Mouse (Mus musculus) thymus, adult 2 months (tissue): ENCODE results near the gene Mapre3. TPM values are rescaled to one million over a fixed set of nuclear protein-coding genes. Genes with fewer than 3 reads are reported as not detected.

ENCODE experiments used
- DNase-seq: peaks from one replicate; pipeline ENCODE4 v3.0.0; 2021
- H3K27ac ChIP-seq: fragments of 200-500 bp; 2 replicates; pipeline ENCODE4 v1.5.1; 2012; ENCODE audit warnings: low read length, control low read depth; ENCODE audit not compliant: control insufficient read depth, insufficient read depth
- H3K27me3 ChIP-seq: fragments of 200-500 bp; 2 replicates; pipeline ENCODE4 v1.6.1; 2012; ENCODE audit warnings: mild to moderate bottlenecking, low read length, moderate library complexity, mixed read lengths; ENCODE audit not compliant: control insufficient read depth, insufficient read depth
- H3K36me3 ChIP-seq: fragments of 200-500 bp; 2 replicates; pipeline ENCODE4 v1.6.1; 2012; ENCODE audit warnings: mild to moderate bottlenecking, low read length, moderate library complexity; ENCODE audit not compliant: control insufficient read depth, insufficient read depth
- H3K4me1 ChIP-seq: fragments of 200-500 bp; replicated peaks from 2 replicates; pipeline ENCODE4 v1.6.1; 2012; ENCODE audit warnings: low read length; ENCODE audit not compliant: control insufficient read depth, insufficient read depth
- H3K4me3 ChIP-seq: fragments of 200-500 bp; 2 replicates; pipeline ENCODE4 v1.5.1; 2012; ENCODE audit warnings: mild to moderate bottlenecking, low read length, control low read depth, moderate library complexity; ENCODE audit not compliant: control insufficient read depth, insufficient read depth
- CTCF ChIP-seq: fragments of 200-500 bp; IDR thresholded peaks from 2 replicates; pipeline ENCODE4 v1.5.1; 2012; ENCODE audit warnings: mild to moderate bottlenecking, control low read depth, low read length, moderate library complexity, borderline replicate concordance; ENCODE audit not compliant: control insufficient read depth, poor library complexity, insufficient read depth; ENCODE audit errors: extremely low read depth
- POLR2A ChIP-seq: fragments of 200-500 bp; IDR thresholded peaks from 2 replicates; pipeline ENCODE4 v1.6.1; 2012; ENCODE audit warnings: mild to moderate bottlenecking, low read length, control low read depth, moderate library complexity; ENCODE audit not compliant: control insufficient read depth, poor library complexity, insufficient read depth; ENCODE audit errors: extremely low read depth
- WGBS: fragments of 180-500 bp; shearing (Covaris S2); methylation state at CpG from one replicate; pipeline ENCODE4 v1.1.7; 2018; 5-methylcytosine and 5-hydroxymethylcytosine counted together
- polyA plus RNA-seq: library from polyadenylated mRNA; depleted of rRNA; stranded (reverse); fragments of >200 nt; gene quantifications from 2 replicates; pipeline ENCODE4 v1.2.3, GENCODE M21; 2012

Mapre3 gene
- polyA plus RNA-seq, 1 experiment, result 16.6 TPM

DNA sequence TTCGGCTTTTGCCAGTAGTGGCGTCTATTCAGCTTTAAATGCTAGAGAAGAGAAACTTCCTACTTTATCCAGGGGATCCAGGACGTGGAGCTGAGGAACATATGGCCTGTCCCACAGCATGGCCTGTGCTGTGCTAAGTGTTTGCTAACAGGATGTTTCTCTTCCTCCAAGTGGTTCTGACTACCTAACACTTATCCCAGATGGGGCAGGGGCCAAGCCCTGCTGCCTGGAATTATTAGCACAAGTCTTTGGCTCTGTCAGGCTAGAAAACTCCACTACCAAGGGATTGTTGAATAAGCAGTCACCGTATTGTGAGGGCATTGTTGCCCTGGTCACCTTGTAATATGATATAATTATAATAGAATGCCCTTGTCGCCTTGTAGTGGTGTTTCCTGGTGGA, 8.2 kb downstream of the Mapre3 start:
- DNase-seq, result no peak
- no peak overlapping the region for H3K4me3 ChIP-seq
- no peaks in the 10 kb centered on the region for H3K4me1 ChIP-seq
- no peaks in the 10 kb centered on the region for H3K36me3 ChIP-seq
- TF ChIP-seq POLR2A, result no peak
- no peak for TF ChIP-seq CTCF
- H3K27me3 ChIP-seq, result no peaks in the 10 kb centered on the region
- no peak overlapping the region for H3K27ac ChIP-seq
- WGBS, result 96% methylated on average over 5 of the region's 5 CpGs

DNA sequence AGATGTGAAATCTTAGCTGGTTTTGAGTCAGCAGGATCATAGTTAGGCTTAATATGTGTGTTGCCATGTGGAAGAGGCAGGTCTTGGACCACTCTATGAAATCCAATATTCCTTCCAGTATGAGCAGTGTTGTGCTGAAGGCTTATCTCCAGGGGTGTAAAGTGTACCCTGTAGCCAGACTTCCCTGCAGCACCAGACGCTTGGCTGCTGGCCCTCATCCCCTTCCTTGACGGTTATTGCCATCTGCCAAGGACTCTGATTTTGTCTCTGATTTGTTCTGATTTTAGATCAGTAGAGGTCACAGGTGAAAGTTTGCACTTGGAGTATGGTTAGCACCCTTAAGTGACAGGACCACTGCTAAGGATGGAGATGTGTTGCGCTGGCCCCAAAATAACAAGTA, 8.7 kb downstream of the Mapre3 start:
- no peak for DNase-seq
- Histone ChIP-seq H3K27ac (no peak overlapping the region), H3K4me1 (no peaks in the 10 kb centered on the region), H3K36me3 (no peaks in the 10 kb centered on the region), H3K4me3 (no peak overlapping the region), H3K27me3 (no peaks in the 10 kb centered on the region)
- TF ChIP-seq CTCF, result no peak
- no peak for TF ChIP-seq POLR2A
- 89% methylated on average over 3 of the region's 3 CpGs for whole genome bisulfite sequencing

DNA sequence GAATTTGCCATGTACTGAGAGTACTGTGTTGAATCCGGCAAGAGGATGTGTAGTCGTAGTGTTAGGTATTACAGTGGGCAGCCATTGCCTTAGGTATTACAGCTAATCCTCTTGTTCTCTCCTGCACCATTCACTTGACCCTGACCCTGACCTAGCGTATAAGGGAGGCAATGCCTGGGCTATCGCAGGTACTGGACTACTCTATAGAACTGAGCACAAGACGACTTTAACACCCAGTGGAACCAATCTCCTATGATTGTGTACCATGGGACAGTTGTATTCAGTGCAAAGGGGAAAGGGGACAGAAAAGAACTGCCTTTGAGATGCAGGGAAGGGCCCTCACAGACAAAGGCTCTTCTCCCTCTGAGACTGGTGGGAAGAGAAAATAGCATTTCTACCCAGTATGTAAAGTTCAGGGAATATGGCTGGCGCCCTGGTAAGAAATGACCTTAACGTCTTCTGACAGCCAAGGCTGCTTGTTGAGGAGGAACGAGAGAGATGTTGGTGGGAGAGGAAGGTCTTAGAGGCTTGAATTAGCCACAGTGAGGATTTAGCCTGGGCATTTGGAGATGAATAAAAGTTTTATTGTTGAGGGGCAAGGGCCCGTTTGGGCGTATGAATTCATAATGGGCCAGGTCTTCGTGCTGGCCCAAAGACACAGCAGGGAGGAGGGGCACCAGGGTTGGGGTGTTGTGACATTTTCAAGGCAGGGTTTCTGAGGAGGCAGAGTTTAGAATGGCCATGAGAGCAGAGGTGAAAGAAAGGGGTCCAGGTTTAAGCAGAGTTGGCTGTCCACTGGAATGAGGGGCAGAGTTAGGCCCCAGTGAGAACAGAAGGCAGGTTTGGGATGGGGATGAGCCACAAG, 9.9 kb downstream of the Mapre3 start:
- no peaks in the 10 kb centered on the region for H3K36me3 ChIP-seq
- 95% methylated on average over 11 of the region's 11 CpGs for WGBS
- H3K27me3 ChIP-seq, result no peaks in the 10 kb centered on the region
- no peaks in the 10 kb centered on the region for H3K4me1 ChIP-seq
- TF ChIP-seq CTCF, result no peak
- no peak for TF ChIP-seq POLR2A
- no peak for DNase-seq
- H3K4me3 ChIP-seq, result no peak overlapping the region
- no peak overlapping the region for H3K27ac ChIP-seq

DNA sequence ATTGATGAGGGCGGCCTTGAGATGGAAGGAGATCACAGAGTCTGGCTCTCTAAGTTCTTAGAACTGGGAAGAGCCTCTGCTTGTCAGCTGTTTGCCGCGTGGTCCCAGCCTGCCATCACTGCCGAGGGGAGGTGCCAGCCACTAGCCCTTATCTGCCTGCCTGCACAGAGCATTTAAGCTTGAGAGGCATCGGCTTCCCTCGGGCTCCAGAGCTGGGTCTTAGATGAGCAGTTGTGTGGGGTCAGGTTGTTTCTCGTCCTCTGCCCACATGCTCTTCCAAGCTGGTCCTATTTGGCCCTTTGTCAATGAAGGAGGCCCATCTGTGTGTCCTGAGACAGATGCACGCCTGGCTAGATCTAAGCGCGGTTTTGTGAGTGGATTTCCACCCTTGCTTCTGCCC, 10.7 kb downstream of the Mapre3 start:
- H3K27me3 ChIP-seq, result no peaks in the 10 kb centered on the region
- no peak overlapping the region for H3K4me3 ChIP-seq
- WGBS, result 93% methylated on average over 10 of the region's 10 CpGs
- H3K27ac ChIP-seq, result no peak overlapping the region
- no peaks in the 10 kb centered on the region for H3K4me1 ChIP-seq
- TF ChIP-seq POLR2A, result no peak
- TF ChIP-seq CTCF, result no peak
- no peak for DNase-seq
- no peaks in the 10 kb centered on the region for H3K36me3 ChIP-seq

DNA sequence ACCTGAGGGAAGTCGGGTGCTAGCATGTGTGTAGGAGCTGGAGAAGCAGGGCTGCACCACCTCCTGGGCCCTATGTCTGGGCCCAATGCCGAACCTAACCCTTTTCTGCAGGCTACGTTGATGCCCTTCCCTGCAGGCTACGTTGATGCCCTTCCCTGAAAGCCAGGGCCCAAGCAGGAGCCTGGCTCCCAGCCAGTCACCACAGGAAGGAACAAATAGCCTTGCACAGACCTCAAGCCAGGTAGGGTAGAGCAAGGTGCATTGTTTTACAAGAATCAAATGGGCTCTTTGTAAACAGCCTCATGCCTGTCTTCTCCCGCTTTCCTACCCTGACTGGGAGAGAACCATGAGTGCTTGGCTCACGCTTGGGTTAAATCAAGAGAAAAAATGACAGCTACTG, 11.4 kb downstream of the Mapre3 start:
- DNase-seq, result no peak
- Histone ChIP-seq H3K27me3 (no peaks in the 10 kb centered on the region), H3K27ac (no peak overlapping the region), H3K36me3 (no peaks in the 10 kb centered on the region), H3K4me3 (no peak overlapping the region), H3K4me1 (no peaks in the 10 kb centered on the region)
- whole genome bisulfite sequencing, result 77% methylated on average over 6 of the region's 6 CpGs
- no peak for TF ChIP-seq CTCF
- TF ChIP-seq POLR2A, result no peak

DNA sequence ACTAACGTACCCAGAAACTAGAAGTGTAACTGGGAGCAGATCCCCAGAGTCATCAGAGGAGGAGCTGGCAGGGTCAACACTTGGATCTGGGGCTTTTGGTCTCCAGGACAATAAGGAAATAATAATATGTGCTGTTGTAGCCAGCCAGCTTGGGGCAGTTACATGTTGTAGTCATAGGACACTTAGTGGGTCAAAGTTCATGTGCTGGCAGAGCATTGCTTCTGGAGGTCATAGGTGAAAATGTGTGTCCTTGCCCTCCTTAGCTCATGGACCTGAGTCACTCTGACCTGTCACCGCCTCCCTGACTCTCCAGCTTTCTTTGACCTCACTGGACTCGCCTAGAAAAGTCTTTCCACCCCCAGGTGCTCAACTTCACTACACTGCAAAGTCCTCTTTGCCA, 19.0 kb downstream of the Mapre3 start:
- 91% methylated on average over 3 of the region's 3 CpGs for WGBS
- Histone ChIP-seq H3K4me3 (no peak overlapping the region), H3K4me1 (no peaks in the 10 kb centered on the region), H3K36me3 (no peaks in the 10 kb centered on the region), H3K27ac (no peak overlapping the region), H3K27me3 (no peaks in the 10 kb centered on the region)
- no peak for TF ChIP-seq POLR2A
- no peak for TF ChIP-seq CTCF
- DNase-seq, result no peak
